Mouse (Mus musculus) testis, adult 2 months (tissue): ENCODE results near the gene Spata21. TPM values are rescaled to one million over a fixed set of nuclear protein-coding genes. Genes with fewer than 3 reads are reported as not detected.

Experiments
- H3K27ac ChIP-seq: fragments of 200-500 bp; 2 replicates; pipeline ENCODE4 v1.5.1; 2012; ENCODE audit warnings: low read depth, low read length; ENCODE audit not compliant: control insufficient read depth, insufficient read depth
- H3K27me3 ChIP-seq: fragments of 200-500 bp; 2 replicates; pipeline ENCODE4 v1.6.1; 2012; ENCODE audit warnings: mild to moderate bottlenecking, low read length, moderate library complexity; ENCODE audit not compliant: control insufficient read depth, insufficient read depth
- H3K36me3 ChIP-seq: fragments of 200-500 bp; 2 replicates; pipeline ENCODE4 v1.6.1; 2012; ENCODE audit warnings: mild to moderate bottlenecking, low read length; ENCODE audit not compliant: control insufficient read depth, insufficient read depth
- H3K4me1 ChIP-seq: fragments of 200-500 bp; 2 replicates; pipeline ENCODE4 v1.6.1; 2012; ENCODE audit warnings: low read length; ENCODE audit not compliant: control insufficient read depth, insufficient read depth
- H3K4me3 ChIP-seq: fragments of 200-500 bp; 2 replicates; pipeline ENCODE4 v1.5.1; 2012; ENCODE audit warnings: low read depth, mild to moderate bottlenecking, low read length, moderate library complexity, mixed read lengths; ENCODE audit not compliant: control insufficient read depth
- CTCF ChIP-seq: fragments of 200-500 bp; IDR thresholded peaks from 2 replicates; pipeline ENCODE4 v1.5.1; 2012; ENCODE audit warnings: low read depth, mild to moderate bottlenecking, inconsistent platforms, low read length, moderate library complexity; ENCODE audit not compliant: control insufficient read depth, insufficient read depth, insufficient replicate concordance
- POLR2A ChIP-seq: fragments of 200-500 bp; IDR thresholded peaks from 2 replicates; pipeline ENCODE4 v1.6.1; 2012; ENCODE audit warnings: low read depth, mild to moderate bottlenecking, inconsistent platforms, low read length, moderate library complexity; ENCODE audit not compliant: control insufficient read depth
- polyA plus RNA-seq: library from polyadenylated mRNA; depleted of rRNA; stranded (reverse); fragments of >200 nt; gene quantifications from 2 replicates; pipeline ENCODE4 v1.2.3, GENCODE M21; 2012

The Spata21 gene
- polyA plus RNA-seq, 1 experiment: 518 TPM

DNA sequence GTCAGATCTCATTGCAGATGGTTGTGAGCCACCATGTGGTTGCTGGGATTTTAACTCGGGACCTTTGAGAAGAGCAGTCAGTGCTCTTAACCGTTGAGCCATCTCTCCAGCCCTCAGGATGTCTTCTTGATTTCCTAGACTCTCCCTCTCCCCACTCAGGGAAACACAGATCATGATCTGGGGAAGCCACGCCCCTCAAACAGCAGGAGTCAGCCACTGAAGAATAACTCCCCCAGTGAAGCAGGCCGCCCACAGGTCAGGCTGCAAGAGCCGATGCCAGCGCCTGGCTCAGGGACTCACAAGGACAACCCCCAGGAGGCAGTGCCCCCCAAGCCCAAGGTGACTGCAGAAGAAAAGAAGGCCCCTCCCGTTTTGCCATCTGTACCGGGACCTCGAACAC, 8.6 kb downstream of the Spata21 start:
- Histone ChIP-seq H3K27me3 (no peaks in the 10 kb centered on the region), H3K27ac (no peak overlapping the region)

GRCm38 (mm10) chr4:141098935-141099334, 10.8 kb downstream of the Spata21 start:
- peaks cover 2% of the 10 kb centered on the region; the same call in 1 of the 2 replicates for H3K4me1 ChIP-seq
- no peak overlapping the region for H3K4me3 ChIP-seq
- no peak for TF ChIP-seq CTCF
- no peak for TF ChIP-seq POLR2A
- H3K27me3 ChIP-seq: no peaks in the 10 kb centered on the region
- no peak overlapping the region for H3K27ac ChIP-seq
- H3K36me3 ChIP-seq: no peaks in the 10 kb centered on the region

More for the DNA sequence above, 8.6 kb downstream of the Spata21 start:
- TF ChIP-seq CTCF (no peak), POLR2A (no peak)
- no peaks in the 10 kb centered on the region for H3K36me3 ChIP-seq
- H3K4me3 ChIP-seq: no peak overlapping the region
- peaks cover 2% of the 10 kb centered on the region; the same call in 1 of the 2 replicates for H3K4me1 ChIP-seq

- Histone ChIP-seq H3K4me1 (peaks cover 2% of the 10 kb centered on the region; the same call in 1 of the 2 replicates), H3K4me3 (no peak overlapping the region), H3K27ac (no peak overlapping the region), H3K36me3 (no peaks in the 10 kb centered on the region), H3K27me3 (no peaks in the 10 kb centered on the region)
- no peak for TF ChIP-seq POLR2A
- TF ChIP-seq CTCF: no peak
Measured at GRCm38 (mm10) chr4:141099956-141100355, 11.8 kb downstream of the Spata21 start.

DNA sequence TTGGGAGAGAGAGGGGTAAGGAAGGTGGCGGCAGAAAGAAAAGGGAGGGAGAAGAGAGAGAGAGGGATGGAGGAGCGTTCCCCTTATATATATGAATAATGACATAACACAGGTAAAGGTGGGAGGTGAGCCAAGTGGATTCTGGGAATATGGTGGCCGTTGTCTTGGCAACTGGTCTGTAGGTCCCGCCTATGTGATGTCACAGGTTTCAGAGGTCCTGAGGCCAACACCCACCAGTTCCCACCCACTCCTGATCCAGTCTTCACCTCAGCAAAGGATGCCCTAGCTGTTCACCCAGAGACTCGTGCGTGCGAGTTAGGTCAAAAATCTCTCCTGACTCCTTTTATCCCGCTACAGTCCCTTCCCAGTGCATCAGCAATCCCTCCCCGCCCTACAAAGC, 13.2 kb downstream of the Spata21 start:
- Histone ChIP-seq H3K36me3 (no peaks in the 10 kb centered on the region), H3K27ac (no peak overlapping the region), H3K4me1 (no peaks in the 10 kb centered on the region; the same call in 1 of the 2 replicates), H3K27me3 (no peaks in the 10 kb centered on the region), H3K4me3 (no peak overlapping the region)
- TF ChIP-seq POLR2A (no peak), CTCF (no peak)

DNA sequence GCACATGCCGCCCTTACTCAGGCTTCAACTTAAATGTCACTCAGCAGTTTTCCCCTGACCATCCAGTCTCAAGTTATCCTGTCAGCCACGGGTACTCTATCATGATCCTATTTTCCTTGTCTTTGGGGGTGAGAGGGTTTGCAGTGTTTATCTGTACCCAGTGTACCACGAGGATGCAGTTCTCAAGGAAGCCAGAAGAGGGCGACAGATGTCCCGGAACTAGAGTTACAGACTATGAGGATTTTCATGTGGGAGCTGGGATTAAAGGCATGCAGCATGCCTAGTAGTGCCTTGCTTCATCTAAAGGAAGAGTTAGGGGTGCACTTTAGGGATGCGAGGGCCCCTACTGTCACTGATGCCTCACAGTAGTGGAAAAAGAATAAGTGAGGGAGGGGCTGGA, 13.7 kb downstream of the Spata21 start:
- Histone ChIP-seq H3K27me3 (no peaks in the 10 kb centered on the region), H3K4me3 (no peak overlapping the region), H3K27ac (no peak overlapping the region), H3K4me1 (no peaks in the 10 kb centered on the region; the same call in 1 of the 2 replicates), H3K36me3 (no peaks in the 10 kb centered on the region)
- TF ChIP-seq CTCF (peak; percentile 40; the same call in 1 of the 2 replicates), POLR2A (no peak)

DNA sequence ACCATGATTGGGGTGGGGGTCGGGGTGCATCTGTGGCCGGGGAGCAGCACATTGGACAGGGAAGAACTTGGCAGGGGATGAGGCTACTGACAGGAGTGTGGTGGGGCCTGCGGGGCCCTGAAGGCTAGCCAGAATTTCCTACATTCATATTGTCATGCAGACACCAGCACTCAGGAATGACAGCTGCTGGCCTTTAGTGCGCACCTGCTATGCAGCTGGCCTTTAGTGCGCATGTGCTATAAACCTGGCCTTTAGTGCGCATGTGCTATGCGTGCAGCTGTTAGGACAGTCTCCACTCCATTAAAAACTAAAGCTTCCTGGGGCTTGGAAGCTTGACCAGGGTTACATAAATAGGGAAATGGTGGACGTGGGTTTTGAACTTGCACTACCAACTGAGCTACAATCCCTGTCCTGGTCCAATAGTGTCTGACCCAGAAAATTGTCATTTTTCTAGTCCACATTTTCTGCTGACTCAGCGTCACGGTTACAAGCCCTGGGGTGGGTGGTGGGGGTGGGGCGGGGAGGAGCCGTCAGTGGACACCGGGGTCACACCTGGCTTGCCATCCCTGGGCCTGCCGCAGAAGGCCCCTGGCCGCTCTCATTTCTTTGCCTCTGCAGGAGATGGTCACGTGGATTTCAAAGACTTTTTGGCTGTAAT, 18.5 kb downstream of the Spata21 start:
- no peak for TF ChIP-seq CTCF
- no peak for TF ChIP-seq POLR2A
- Histone ChIP-seq H3K27ac (no peak overlapping the region), H3K27me3 (no peaks in the 10 kb centered on the region), H3K36me3 (no peaks in the 10 kb centered on the region), H3K4me1 (no peaks in the 10 kb centered on the region), H3K4me3 (no peak overlapping the region)

DNA sequence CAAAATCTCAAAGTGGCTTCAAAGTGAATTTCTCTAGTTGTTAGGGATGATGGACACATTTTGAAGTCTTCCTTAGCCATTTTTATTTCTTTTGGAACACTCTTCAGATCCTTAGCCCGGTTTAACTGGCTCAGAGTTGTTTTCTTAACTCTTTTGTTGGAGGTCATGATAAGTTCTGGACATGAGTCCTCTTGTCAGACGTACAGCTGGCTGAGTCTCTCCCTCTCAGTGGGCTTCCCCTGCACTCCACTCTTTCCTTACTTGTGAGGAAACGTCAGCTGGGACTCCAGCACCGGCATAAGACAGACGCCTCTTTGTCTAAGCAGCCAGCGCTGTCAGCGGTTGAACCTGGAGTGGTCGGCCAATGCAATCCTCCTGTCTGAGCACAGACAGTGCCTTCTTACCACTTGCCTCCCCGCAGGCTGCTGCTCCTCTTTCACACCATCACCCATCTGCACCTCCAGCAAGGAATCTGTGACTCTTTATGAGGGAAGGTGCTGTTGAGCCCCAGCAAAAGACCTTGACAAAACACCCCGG, 20.1 kb downstream of the Spata21 start:
- H3K4me1 ChIP-seq: no peaks in the 10 kb centered on the region
- TF ChIP-seq CTCF: no peak
- no peak for TF ChIP-seq POLR2A
- no peak overlapping the region for H3K4me3 ChIP-seq
- no peaks in the 10 kb centered on the region for H3K36me3 ChIP-seq
- no peak overlapping the region for H3K27ac ChIP-seq
- no peaks in the 10 kb centered on the region for H3K27me3 ChIP-seq
